Mouse (Mus musculus) ES-E14 (cell line): ENCODE results near the gene Morc1. TPM values are rescaled to one million over a fixed set of nuclear protein-coding genes. Genes with fewer than 3 reads are reported as not detected.

Source experiments
- DNase-seq: peaks from one replicate; pipeline ENCODE4 v3.0.0-alpha.2; 2013; ENCODE audit warnings: low read depth, low spot score
- H3K27ac ChIP-seq: 2 replicates; pipeline ENCODE4 v1.5.1; 2012; ENCODE audit warnings: low read depth, mild to moderate bottlenecking, low read length, moderate library complexity, mixed read lengths; ENCODE audit not compliant: poor library complexity, insufficient read depth, severe bottlenecking
- H3K36me3 ChIP-seq: 2 replicates; pipeline ENCODE4 v1.6.1; 2012; ENCODE audit warnings: mild to moderate bottlenecking, low read length, moderate library complexity, mixed read lengths; ENCODE audit not compliant: control insufficient read depth, poor library complexity, insufficient read depth, severe bottlenecking
- H3K4me1 ChIP-seq, 2 experiments: fragments of 150-350 bp in 1 of 2; sonication (generic) in 1 of 2; 2 replicates each; pipeline ENCODE4 v1.6.1; 2012; ENCODE audit warnings: low read length in 2 of 2, mild to moderate bottlenecking in 1 of 2, mixed read lengths in 1 of 2; ENCODE audit not compliant: control insufficient read depth in 2 of 2, insufficient read depth in 2 of 2, poor library complexity in 1 of 2
- H3K4me3 ChIP-seq, 2 experiments: fragments of 150-350 bp in 1 of 2; sonication (generic) in 1 of 2; 2 replicates each; pipeline ENCODE4 v1.5.1; 2012; ENCODE audit warnings: low read length in 2 of 2, low read depth in 1 of 2, mild to moderate bottlenecking in 1 of 2, mixed read lengths in 1 of 2; ENCODE audit not compliant: insufficient read depth in 1 of 2, poor library complexity in 1 of 2, severe bottlenecking in 1 of 2
- H3K9ac ChIP-seq: 2 replicates; pipeline ENCODE4 v1.6.1; 2012; ENCODE audit warnings: low read depth, mild to moderate bottlenecking, low read length, mixed read lengths; ENCODE audit not compliant: poor library complexity, insufficient read depth, severe bottlenecking
- H3K9me3 ChIP-seq: fragments of 150-350 bp; sonication (generic); 2 replicates; pipeline ENCODE4 v1.6.1; 2012; ENCODE audit warnings: low read depth, mild to moderate bottlenecking, low read length; ENCODE audit not compliant: control insufficient read depth, insufficient read depth
- CHD2 ChIP-seq: IDR thresholded peaks from 2 replicates; pipeline ENCODE4 v1.6.1; 2014; ENCODE audit warnings: mild to moderate bottlenecking, low read depth, low read length, inconsistent platforms
- HCFC1 ChIP-seq: IDR thresholded peaks from 2 replicates; pipeline ENCODE4 v1.6.1; 2012; ENCODE audit warnings: low read length, inconsistent platforms, borderline replicate concordance; ENCODE audit not compliant: insufficient read depth
- MAFK ChIP-seq: IDR thresholded peaks from 2 replicates; pipeline ENCODE4 v1.6.1; 2014; ENCODE audit warnings: mild to moderate bottlenecking, low read depth, low read length, inconsistent platforms; ENCODE audit not compliant: insufficient read depth
- ZC3H11A ChIP-seq: IDR thresholded peaks from 2 replicates; pipeline ENCODE4 v1.6.1; 2012; ENCODE audit warnings: low read depth, mild to moderate bottlenecking, inconsistent platforms, low read length, borderline replicate concordance
- ZNF384 ChIP-seq: IDR thresholded peaks from 2 replicates; pipeline ENCODE4 v1.6.1; 2012; ENCODE audit warnings: low read depth, low read length, inconsistent platforms
- in situ Hi-C, 2 experiments: fragments of 600-800 bp; cut with MboI; formaldehyde crosslinking; loops; one replicate each; pipeline ENCODE4 v1.15.1; 2025; ENCODE audit warnings: low sequenced_read_pairs in 2 of 2, inconsistent platforms in 1 of 2; ENCODE audit not compliant: unreplicated experiment in 2 of 2
- total RNA-seq: library from RNA; depleted of rRNA; stranded (reverse); fragments of 300-350 nt; gene quantifications from 2 replicates; pipeline ENCODE4 v1.2.3, GENCODE M21; 2012

Gene Morc1
- total RNA-seq, 1 experiment, result 51.4 TPM

DNA sequence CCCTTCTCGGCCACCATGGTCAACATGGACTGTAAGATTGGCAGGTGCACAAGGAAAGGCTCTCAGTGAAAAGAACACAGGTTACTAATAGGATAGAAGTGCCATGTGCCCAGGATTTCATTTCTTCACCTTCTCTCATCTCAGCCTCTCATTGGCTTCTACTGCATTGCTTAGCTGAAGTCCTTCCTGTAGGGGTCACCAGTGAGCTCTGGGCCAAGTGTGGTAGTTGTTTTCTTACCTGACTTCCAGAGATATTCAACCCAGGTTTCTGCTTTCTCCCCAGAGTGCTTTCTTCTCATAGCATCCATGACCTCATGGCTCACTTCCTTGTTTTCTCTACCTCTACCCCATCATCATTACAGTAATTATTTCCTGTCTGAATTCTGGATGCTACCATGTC lies 192.4 kb downstream of the Morc1 start:
- no peak for TF ChIP-seq ZNF384
- no peak for TF ChIP-seq ZC3H11A
- no peak for TF ChIP-seq MAFK
- TF ChIP-seq CHD2, result no peak
- no peak for TF ChIP-seq HCFC1
- Histone ChIP-seq H3K4me1 (peaks cover 0 to 2% of the 10 kb centered on the region in 2 experiments; a peak in 1 of 4 replicates), H3K4me3 (no peak overlapping the region), H3K9me3 (no peaks in the 10 kb centered on the region), H3K36me3 (peaks cover 17% of the 10 kb centered on the region), H3K9ac (no peak overlapping the region), H3K27ac (no peak overlapping the region)
- no peak for DNase-seq
- in situ Hi-C loops, result no loop called here

DNA sequence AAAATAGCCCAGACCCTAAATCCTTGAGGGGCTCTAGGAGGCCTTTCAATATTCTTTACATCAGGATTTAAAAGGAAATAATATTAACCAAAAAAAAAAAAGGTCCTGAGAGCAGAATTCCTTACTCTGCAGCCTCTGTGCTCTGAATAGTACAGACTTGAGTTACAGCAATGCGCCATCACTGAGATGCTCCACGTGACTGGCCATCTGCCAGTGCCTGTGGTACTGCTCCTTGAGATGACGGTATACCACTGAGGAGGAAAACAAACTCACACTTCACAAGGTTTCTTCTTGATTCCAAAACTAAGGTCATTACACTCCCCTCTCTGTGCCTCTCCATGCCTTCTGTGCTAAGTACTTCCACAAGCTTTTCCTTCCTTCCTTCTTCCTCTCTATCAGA lies 195.1 kb downstream of the Morc1 start:
- Histone ChIP-seq H3K9me3 (no peaks in the 10 kb centered on the region), H3K9ac (no peak overlapping the region), H3K27ac (no peak overlapping the region), H3K4me3 (no peak overlapping the region), H3K36me3 (peaks cover 19% of the 10 kb centered on the region), H3K4me1 (peaks cover 5 to 6% of the 10 kb centered on the region in 2 experiments; a peak in 2 of 4 replicates)
- in situ Hi-C loops, result no loop called here
- TF ChIP-seq ZC3H11A (no peak), HCFC1 (no peak), CHD2 (no peak), MAFK (no peak), ZNF384 (no peak)
- DNase-seq, result no peak

DNA sequence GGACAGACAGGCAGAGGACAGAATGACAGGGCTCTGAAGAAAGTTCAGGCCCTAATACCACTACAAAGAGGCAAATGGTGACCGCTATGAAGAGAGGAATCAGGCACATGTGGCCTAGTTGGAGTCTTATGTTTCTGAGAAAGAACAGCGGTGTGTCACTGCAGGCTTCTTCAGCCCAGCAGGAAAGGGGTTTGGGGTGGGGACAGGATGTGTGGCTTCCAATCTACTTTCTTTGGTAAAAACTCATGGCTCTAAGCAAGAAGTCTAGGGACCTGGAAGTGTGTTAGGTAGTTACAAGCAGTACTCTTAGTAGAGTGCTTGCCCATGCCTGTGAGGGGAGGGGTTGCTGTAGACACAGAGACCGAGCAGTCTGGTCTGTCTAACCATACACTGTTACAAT lies 196.3 kb downstream of the Morc1 start:
- Histone ChIP-seq H3K4me1 (peaks cover 5 to 6% of the 10 kb centered on the region in 2 experiments; a peak in 2 of 4 replicates), H3K9ac (no peak overlapping the region), H3K27ac (peak overlapping the region; percentile 18; the same call in 1 of the 2 replicates), H3K36me3 (peaks cover 20% of the 10 kb centered on the region), H3K9me3 (no peaks in the 10 kb centered on the region), H3K4me3 (no peak overlapping the region)
- TF ChIP-seq ZNF384 (no peak), ZC3H11A (no peak), HCFC1 (no peak), MAFK (no peak), CHD2 (no peak)
- no peak for DNase-seq
- in situ Hi-C loops, result no loop called here

DNA sequence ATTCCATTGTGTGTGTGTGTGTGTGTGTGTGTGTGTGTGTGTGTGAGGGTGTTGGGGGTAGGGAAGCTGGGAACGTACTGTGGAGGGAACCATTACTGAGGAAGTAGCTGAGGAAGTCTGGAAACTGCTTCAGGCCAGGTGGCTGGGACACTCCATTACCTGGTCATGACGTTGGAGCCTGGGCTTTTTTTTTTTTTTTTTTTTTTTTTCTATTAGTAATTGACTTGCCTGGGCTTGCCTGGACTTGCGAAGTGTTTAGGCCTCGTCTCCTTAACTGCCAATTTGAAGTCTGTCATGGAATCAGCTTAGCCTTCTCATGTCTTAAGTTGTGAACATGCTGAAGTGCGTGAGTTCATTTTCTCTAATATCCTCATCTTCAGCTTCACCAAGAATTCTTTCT lies 198.7 kb downstream of the Morc1 start:
- DNase-seq, result no peak
- Histone ChIP-seq H3K4me3 (no peak overlapping the region), H3K9me3 (no peaks in the 10 kb centered on the region), H3K36me3 (peaks cover 13% of the 10 kb centered on the region), H3K27ac (peak overlapping the region; percentile 84), H3K9ac (no peak overlapping the region; the same call in 1 of the 2 replicates), H3K4me1 (peaks cover 5 to 6% of the 10 kb centered on the region in 2 experiments; a peak in 2 of 4 replicates)
- in situ Hi-C loops, result no loop called here
- no peak for TF ChIP-seq HCFC1
- no peak for TF ChIP-seq MAFK
- peak; percentile 93 for TF ChIP-seq ZNF384
- TF ChIP-seq CHD2, result no peak
- TF ChIP-seq ZC3H11A, result no peak
